Mouse (Mus musculus): Measurements from ENCODE around the gene Copa.
A peak's percentile ranks its signal among the peaks of the same experiment; 100 is the strongest.

Copa gene

DNA sequence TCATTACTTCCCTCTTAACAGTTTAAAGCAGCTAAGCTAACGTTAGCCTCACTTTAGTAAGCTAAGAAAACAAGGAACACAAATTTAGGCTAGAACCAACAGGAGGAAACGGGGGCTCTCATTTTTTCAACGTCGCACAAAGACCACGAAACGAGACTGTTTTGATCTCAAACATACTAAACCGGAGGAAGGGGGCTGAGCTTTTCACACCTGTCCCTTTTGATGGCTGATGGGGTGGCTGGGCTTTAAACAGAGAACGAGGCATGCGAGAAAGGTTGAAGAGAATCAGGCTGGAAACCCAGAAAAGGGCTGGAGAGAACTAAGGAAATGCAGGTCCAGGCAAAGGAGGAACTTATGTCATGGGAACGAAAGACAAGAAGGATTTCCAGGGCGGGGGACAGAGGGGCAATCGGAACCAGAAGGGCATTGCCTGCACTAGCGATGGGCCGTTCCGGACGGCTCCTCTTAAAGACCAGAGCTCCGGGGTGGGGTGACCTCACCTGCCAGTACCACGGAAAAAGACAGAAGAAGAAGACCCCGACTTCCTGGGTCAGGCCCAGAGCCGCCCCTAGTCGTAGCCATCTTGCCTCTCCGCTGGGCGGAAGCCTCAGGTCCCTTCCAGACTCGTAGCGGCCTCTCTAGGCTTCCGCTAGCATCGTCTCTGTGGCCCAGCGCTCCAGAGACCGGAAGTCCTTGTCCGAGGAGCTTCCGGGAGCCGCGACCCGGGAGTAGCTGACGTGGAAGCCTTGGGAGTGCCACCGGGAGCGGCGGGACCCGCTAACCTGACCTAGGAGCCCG is at the start of gene Copa, which contains the start of gene Ncstn:
Gene Copa (plus strand): TSS at position 429 of the 798 bp plus-strand sequence.
Gene Ncstn (minus strand): TSS at position 695 of the 798 bp plus-strand sequence.
- DNase-seq (ENCODE audit: low spot score in 2 of 2): peak; percentile 93 to 96

DNA sequence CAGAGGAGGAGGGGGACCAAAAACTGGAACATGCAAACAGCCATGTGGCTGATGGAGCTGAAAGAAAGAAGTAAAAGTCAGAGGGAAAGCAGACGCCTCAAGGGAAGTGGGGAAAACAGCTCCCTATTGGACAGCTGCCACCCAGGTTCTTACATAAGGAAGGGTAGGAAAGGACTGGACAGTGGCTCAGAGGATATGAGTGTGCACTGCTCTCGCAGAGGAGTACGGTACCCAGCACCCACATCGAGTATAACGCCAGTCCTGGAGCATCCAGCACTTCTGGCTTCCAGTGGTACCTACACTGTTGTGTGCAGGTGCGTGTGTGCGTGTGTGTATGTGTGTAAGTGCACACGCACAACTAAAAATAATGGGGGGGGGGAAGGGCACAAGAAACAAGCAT is 35.9 kb upstream of the Copa start:
- no peak for DNase-seq (ENCODE audit: low spot score in 2 of 2)

DNA sequence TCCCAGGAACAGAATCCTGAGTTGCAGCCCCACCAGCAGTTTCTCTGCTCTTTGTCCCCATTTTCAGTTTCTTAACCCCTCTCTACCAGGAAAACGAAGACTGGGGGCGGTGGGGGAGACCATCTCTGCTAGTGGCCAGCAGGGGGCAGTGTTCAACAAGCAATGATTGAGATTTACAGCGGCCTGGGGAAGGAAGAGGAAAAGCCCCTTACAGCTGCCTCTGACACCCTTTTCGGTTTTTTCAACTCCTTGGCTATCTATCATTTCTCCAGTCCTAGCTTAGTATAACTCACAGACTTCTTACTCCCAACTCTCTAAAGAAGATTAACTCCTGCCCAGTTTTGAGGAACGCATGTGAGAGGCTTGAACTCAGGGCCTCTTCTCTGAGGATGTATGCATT is 35.4 kb upstream of the Copa start:
- peak; percentile 29 to 51 for DNase-seq (ENCODE audit: low spot score in 2 of 2)

DNA sequence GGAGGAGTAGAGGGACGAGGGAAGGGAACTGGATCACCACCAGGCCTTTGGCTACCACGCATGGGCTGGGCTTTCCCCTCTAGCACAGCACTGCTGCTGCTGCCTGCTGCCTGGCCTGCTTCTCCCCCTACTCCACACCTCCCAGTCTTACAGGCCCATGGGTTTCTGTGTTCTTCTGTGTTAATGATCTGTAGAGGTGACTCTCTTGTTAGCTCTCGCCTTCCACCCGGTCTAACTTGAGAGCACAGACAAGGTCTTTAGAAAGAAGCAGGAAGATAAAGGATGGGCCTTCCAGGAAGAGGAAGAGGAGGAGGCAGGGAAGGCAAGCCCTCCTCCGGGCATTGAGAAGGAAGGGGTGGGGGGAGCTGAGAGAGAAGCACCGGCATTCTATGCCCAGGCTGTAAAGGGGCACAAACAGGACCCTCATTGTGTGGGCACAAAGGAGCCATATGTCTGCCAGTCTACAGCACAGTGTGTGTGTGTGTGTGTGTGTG is 34.0 kb upstream of the Copa start:
- DNase-seq (ENCODE audit: low spot score in 2 of 2): no peak

DNA sequence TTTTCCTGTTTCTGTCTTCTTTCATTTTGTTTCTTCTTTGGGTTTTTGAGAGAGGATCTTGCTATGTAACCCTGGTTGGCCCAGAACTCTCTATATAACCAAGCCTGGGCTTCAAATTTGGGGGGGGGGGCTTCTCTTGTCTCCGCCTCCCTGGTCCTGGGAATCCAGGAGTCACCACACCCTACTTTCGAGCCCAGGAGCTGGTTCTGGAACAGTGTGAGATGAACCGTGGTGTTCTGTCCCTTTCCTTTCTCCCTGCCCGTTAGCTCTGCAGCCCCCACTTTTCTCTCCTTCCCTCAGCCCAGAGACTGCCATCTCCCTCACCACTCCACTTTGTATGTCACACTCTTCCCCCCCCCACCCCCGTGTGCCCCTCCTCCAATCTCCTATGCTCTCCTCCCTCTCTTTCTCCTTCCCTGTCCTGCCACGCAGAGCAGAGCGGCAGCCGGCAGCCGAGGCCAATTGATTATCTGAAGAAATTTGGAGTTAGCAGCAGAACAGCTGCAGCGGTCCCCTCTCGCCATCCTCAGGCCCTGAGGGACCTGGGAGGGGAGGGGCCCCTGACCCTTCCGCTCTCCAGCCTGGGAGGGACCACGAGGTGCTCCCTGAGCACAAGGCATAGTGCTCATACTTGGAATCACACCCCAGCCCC is 33.1 kb upstream of the Copa start:
- DNase-seq (ENCODE audit: low spot score in 2 of 2): peak in 1 of 2 experiments; percentile 13

DNA sequence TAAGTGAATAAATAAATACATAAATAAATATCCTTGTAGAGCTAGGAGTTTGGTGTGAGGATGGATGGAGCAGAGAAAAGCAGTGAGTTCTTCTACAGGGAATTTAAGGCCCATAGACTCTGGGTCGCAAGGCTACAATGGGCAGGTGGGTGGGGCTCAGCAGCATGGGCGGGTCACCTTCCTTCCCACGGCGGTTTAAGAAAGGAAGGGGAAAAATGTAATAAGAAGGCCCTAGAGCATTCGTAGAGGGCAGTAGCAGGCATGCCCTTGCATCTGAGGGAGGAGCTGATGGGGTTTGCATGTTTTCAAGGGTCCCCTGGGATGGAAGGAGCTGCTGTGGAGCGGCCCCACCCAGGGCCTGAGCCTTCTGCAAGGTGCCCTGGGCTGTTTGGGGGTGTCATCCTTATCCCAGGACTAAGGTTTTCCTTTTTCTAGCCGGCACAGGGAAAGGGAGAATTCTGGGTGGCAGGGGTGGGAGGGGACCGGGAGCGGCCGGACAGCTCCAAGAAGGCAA is 29.5 kb upstream of the Copa start:
- no peak for DNase-seq (ENCODE audit: low spot score in 2 of 2)

DNA sequence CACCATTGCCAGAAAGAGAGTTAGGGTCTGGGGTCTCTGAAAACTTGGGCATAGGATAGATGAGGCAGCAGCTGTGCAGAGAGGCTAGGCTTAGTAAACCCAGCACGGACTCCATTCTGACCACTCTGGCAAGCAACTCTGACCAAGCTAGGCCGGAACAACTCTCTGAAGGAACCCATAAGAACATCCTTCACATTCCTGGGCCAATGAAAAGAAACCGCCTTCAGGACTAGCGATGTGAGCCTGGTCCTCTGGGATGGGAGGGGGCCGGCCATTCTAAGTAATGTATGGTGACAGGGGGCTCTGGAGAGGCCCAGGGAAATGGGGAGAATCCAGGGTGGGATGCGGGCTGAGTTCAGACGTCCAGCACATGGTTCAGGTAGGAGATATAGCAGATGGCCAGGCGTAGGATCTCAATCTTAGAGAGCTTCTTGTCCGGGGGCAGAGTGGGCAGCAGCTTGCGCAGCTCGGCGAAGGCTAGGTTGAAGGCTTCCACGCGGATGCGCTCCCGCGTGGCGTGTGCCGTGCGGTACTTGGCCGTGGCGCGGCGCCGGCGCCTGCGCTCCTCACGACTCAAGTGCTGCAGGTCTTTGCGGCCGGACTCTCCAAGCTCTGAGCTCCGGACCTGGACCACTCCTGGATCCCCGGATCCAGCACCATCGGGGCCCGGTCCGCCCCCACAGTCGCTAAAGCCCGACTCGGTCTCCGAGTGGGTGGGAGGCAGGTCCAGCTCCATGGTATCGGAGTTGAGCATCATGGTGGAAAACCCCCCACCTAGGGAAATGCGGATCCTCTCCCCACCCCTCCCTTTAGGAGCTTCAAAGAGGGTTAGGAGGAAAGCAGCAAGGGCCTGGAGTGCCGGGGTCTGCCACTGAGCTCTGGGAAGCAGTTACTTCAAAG is 28.5 kb upstream of the Copa start:
- DNase-seq (ENCODE audit: low spot score in 2 of 2): no peak

DNA sequence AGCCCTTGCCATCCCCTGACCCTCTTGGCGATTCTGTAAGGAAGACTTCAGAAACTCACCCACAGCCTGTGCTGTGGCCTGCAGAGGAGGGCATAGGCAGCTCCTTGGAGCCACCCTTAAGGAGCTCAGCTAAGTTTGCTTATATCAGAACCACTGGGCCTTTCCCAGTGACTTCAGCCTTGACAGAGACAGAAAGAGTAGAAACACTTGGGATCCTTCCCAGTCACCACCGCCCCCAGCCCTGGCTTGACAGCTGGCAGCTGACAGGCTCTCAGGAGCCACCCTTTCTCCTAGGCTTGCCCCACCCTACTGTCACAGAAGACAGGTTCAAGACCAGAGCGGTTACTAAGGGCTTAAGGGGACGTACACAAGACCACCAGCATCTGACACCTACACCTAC is 26.1 kb upstream of the Copa start:
- DNase-seq (ENCODE audit: low spot score in 2 of 2): no peak

DNA sequence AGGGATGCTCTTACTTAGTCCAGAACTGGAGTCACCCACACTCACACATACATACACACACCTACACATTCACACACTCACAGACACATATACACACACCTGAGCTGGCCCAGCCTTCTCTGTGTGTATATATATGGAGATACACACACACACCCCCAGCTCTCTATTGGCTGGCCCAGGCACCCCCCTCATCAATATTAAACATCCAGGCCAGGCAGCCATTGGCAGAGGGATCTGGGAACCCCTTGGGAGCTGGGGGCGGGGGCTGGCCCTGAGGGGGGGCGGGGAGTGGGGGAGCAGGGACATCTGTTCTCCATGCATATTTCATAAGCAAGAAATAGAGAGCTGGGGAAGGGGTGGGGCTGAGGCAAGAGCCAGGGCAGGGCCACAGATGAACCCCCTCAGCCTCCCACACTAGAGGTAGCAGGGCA is 24.8 kb upstream of the Copa start, which contains the start of gene Nhlh1:
Gene Nhlh1 (minus strand): TSS at position 83 of the 431 bp plus-strand sequence.
- DNase-seq (ENCODE audit: low spot score in 2 of 2): no peak

DNA sequence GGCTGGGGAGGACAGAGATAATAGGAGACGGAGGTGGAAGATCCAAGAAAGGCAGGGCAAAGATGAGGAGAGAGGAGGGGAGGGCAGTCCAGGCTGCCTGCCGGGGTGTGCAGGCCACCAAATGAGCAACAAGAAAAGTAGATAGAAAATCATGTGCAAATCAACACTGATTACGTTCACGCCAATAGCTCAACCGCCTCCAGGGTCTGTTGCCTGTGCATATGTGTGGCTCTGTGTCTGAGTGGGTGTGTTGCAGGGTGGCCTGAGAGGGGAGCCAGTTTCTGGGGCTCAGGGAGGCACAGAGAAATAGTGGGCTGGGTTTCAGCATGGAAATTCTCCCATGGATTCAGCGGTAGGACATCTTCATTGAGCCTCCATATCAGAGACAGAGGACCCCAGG is 24.0 kb upstream of the Copa start:
- no peak for DNase-seq (ENCODE audit: low spot score in 2 of 2)

DNA sequence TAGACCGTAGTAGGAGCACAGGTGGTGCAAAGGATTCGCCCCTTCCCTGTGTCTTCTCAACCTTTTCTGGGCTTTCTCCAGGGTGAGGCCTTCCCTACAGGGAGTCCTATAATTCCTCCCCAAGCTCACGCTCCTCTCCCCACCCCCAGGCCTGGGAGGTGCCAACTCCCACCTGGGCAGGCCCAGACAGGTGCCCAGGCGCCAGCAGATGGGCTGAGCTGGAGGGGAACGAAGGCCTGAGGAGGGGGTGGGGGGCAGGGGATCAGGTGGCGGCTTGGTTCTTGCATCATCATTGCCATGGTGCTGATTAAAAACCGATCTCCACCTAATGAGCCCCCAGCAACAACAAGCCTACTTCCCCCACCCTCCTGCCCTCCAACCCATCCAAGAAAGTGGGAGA is 23.5 kb upstream of the Copa start:
- DNase-seq (ENCODE audit: low spot score in 2 of 2): no peak

DNA sequence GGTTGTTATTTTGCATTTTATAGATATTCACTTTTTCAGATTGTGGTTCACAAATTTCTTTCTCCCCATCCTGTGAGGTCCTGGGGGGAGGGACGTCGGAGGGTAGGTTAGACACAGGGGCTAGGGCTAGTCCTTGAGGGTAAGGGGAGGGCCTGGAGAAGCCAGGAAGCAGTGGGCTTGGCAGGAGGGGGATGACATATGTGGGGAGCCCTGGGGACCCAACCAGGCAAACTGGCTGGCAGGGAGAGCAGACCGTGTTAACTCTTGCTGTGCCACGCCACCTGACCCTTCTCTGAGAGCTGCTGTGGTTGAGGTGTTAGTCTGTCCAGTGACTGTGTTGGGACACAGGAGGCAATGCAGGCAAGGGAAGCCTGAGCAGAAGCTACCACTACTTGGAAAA is 21.7 kb upstream of the Copa start:
- no peak for DNase-seq (ENCODE audit: low spot score in 2 of 2)

DNA sequence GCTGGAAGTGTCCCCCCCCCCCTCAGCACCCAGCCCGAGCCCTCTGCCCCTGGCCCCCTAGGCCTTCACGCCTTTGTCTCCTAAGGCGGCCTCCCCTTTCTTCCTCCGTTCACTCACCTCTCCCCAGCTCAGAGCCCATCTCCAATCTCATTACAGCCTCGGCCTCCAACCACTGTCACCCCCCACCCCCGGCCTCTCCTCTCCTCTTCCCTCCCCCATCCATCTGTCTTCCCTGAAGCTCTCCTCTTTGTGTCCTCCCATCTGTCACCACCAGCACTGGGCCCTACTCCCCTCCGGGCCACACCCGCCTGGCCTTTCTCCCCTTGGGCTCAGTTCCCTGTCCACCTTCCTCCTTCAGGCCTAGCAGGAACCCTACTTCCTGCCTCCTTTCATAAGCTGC is 21.1 kb upstream of the Copa start:
- DNase-seq (ENCODE audit: low spot score in 2 of 2): no peak

DNA sequence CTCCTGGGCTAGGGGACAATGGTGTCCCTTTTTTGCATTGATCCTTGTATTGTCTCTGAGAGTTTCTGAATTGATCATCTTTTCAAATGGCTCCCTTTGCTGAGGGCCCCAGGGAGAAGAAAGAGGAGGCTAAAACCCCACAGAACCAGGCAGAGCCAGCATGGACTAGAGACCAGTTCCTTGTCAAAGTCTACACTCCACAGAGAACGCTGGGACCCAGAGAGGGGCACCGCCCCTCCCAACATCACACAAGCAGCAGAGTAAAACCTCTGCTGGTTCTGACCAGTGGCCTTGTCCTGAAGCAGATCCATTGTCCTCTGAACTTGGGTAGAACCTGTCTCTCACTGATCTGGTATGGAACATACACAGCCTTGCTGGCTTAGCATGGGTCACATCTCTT is 20.2 kb upstream of the Copa start:
- DNase-seq (ENCODE audit: low spot score in 2 of 2): no peak

DNA sequence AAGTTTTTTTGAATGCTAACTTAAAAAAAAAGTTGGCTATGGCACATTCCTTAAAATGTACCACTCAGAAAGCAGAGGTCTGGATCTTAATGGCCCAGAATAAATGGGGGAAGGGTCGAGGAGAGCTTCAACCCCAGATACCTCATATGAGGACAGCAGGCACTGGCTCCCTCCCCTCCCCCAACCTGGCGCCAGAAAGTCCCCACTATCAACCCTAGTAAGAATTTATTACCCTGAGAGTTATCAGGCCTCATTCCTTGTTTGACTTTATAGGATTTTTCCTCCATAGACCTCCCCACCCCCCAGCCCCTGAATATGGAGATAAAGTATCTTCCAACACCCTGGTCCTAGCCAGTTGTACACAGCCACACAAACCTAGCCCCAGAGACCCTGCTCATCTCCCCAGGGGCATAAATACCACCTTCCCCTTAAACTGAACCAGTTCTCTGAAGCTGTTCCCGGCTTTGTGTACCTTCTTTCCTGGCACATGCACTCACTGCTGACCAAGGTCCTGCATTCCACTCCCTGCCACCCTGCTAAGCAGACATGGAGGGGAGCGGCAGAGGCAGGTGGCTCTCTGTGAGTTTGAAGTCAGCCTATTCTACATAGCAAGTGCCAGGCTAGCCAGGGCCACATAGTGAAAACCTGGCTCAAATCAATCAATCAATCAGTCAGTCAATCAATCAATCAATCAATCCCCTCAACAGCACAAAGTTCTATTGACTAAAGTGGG is 18.9 kb upstream of the Copa start:
- DNase-seq (ENCODE audit: low spot score in 2 of 2): no peak

DNA sequence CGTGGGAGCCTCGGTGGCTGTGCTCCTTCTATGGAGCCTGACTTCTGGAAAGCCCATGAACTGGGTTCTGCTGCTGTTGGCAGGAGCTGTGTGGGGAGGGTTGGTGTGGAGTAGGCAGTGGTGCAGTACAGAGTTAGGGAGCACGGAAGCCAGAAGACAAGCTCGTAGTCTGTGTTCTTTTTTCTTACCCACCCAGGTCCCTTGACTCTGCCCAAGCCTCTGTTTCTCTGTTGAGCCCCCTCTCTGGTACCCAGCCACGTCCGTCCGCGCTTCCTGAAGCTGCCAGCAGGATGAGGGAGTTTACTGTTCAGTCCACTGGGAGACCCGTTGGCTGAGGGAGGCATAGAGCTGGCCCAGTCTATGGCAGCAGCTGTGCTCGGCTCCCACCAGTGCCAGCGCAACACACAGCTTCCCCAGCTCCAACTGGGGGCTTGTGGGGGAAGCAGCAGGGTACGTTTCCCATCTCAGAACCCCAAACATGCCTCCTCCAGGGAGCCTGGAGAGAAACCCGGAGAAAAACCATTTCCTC is 17.7 kb upstream of the Copa start:
- no peak for DNase-seq (ENCODE audit: low spot score in 2 of 2)

DNA sequence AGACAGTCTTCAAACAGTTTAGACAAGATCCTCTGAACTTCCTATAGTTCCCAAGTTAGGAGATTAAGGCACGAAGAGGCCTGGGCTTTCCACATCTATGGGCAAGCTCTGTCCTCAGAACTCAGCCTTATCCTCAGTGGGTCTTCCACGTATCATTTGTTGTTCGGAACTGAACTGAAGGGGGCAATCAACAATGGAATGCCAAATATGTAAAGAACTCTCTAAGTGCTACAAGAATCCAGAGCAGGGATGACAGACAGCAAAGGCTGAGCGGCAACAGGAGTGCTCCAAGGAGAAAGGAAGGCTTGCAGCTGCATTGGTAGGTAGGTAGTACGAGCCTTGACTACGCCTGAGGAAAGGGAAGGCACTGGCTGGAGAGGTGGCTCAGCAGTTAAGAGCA is 12.1 kb upstream of the Copa start:
- DNase-seq (ENCODE audit: low spot score in 2 of 2): no peak

DNA sequence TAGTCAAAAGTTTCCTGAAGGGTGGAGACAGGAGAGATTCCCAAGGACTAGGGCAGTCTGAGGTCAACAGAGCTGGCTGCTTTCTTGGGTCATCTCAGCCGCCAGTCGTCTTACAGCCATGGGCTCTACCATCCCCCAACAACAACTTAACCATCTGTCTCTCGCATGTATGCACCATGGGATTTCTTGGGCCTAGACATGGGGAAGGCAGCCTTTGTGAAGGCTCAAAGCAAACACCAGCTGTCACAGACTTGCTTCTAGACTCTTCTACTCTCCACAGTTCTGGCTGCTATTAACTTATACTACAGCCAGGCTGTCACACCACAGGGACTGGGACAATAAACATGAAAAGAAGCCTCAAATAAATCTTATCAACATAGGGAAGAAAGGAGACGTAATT is 10.8 kb upstream of the Copa start:
- DNase-seq (ENCODE audit: low spot score in 2 of 2): no peak

DNA sequence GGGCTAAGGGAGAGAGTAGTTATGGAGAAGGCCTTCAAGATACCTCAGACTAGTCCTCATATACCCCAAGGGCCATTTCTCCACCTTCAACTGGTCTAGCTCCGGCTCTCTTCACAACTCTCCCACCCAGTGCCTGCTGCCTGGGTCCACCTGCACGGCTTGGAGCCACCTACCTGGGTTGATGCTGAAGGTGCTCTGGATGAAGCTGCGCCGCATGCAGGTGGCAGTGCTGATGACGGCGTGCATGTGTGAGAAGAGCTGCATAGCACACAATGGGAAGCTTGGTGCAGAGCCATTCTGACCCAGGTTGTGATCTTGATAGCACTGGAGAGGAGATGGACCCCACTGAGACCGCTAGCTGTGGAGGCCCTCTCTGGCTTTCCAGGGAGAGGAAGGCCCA is 9.7 kb upstream of the Copa start:
- no peak for DNase-seq (ENCODE audit: low spot score in 2 of 2)

DNA sequence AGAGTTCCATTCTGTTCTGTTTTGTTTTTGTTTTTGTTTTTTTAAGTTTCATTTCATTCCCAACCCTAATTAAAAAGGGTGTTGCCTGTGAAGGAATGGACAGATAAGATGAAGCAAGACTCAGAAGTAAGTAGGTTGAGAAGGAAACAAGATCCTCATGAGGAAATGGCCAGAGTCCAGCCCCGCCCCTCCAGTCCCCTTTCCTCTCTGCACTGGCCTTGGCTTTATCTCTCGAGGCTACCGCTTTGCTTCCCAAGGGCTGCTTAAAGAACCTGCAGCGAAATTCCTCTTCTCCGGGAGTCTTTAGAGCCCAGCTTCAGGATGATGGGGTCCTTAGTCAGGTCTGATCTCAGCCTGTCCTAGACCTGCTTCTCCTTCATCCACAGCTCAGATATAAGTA is 4.3 kb upstream of the Copa start:
- DNase-seq (ENCODE audit: low spot score in 2 of 2): no peak

DNA sequence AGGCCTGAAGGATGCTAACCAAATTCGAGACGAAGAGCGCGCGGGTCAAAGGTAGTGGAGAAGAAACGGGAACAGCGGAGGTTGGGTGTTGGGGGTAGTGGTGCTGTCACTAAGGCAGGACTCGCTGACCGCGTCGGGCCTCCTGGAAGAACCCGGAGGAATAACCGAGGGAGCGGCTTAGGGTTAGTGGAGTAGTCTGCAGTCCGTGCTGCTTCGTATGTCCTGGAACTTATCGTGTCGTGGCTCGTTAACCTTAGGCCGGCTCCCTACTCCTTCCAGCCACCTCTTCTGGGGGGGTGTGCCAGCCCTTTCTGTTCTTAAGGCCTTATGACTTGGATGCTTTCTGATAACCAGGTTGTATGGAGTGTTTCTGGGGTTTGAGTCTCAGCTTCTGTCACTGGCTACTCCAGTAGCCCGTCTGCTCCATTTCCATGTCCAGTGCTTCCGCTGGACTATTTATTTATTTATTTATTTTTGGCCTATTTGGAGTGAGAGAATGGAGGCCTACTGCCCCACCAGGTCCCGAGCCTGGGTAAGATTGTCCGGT is 643 bp downstream of the Copa start:
- no peak for DNase-seq (ENCODE audit: low spot score in 2 of 2)
